Mouse (Mus musculus): ENCODE measurements around the gene Eln. TPM values are rescaled to one million over a fixed set of nuclear protein-coding genes. Genes with fewer than 3 reads are reported as not detected.
A peak's percentile ranks its signal among the peaks of the same experiment; 100 is the strongest.

Eln gene
- total and polyA plus RNA-seq, 3 experiments: not detected

GRCm38 (mm10) chr5:134704157-134704556 is 43.0 kb downstream of the Eln start (continued):
- TF ChIP-seq NRF1 (IDR thresholded peaks at IDR 0.05; ENCODE audit: insufficient read depth, low read depth, low read length, poor library complexity, severe bottlenecking) (no peak), ZC3H11A (IDR thresholded peaks at IDR 0.05; ENCODE audit: low read depth, low read length) (peak; percentile 80), TCF12 (IDR thresholded peaks at IDR 0.05; ENCODE audit: low read depth, low read length) (no peak), JUND (IDR thresholded peaks at IDR 0.05; ENCODE audit: low read depth, low read length) (no peak), HCFC1 (IDR thresholded peaks at IDR 0.05; ENCODE audit: low read depth, low read length) (no peak), MAZ (IDR thresholded peaks at IDR 0.05; ENCODE audit: low read depth, low read length) (no peak), EP300 (IDR thresholded peaks at IDR 0.05; ENCODE audit: low read depth in 1 of 2, low read length in 2 of 2) (no peak), MAX (IDR thresholded peaks at IDR 0.05; ENCODE audit: low read length) (no peak), RAD21 (IDR thresholded peaks at IDR 0.05; ENCODE audit: low read depth, low read length) (peak; percentile 93), TAL1 (IDR thresholded peaks at IDR 0.05; ENCODE audit: low read length) (no peak), USF2 (IDR thresholded peaks at IDR 0.05; ENCODE audit: borderline replicate concordance in 1 of 2, insufficient read depth in 1 of 2, low read depth in 1 of 2, low read length in 2 of 2) (no peak)

GRCm38 (mm10) chr5:134695539-134695938 is 51.6 kb downstream of the Eln start:
- DNase-seq (ENCODE audit: low read depth, low spot score): no peak
- no peak overlapping the region for H3K27ac ChIP-seq (ENCODE audit: control insufficient read depth, low read depth, low read length)
- no peaks in the 10 kb centered on the region for H3K9me3 ChIP-seq (replicated peaks; ENCODE audit: insufficient read depth, low read length)
- H3K27me3 ChIP-seq (ENCODE audit: control insufficient read depth in 1 of 2, insufficient read depth in 2 of 2, low read length in 2 of 2): peaks cover 0 to 4% of the 10 kb centered on the region in 2 experiments; a peak in 2 of 4 replicates
- H3K79me2 ChIP-seq (ENCODE audit: control insufficient read depth, insufficient read depth, low read length, poor library complexity): no peaks in the 10 kb centered on the region
- H3K9ac ChIP-seq (ENCODE audit: control insufficient read depth, low read depth, low read length, poor library complexity, severe bottlenecking): no peak overlapping the region
- H3K4me3 ChIP-seq (ENCODE audit: control insufficient read depth in 1 of 2, insufficient read depth in 1 of 2, low read depth in 2 of 2, low read length in 2 of 2): no peak overlapping the region
- no peaks in the 10 kb centered on the region for H3K36me3 ChIP-seq (ENCODE audit: control insufficient read depth in 1 of 2, insufficient read depth in 2 of 2, low read length in 2 of 2)
- TF ChIP-seq TBP (IDR thresholded peaks at IDR 0.05; ENCODE audit: low read depth, low read length) (no peak), POLR2A (IDR thresholded peaks at IDR 0.05; ENCODE audit: control insufficient read depth in 1 of 2, insufficient read depth in 1 of 2, low read depth in 1 of 2, low read length in 2 of 2, poor library complexity in 1 of 2) (no peak)
- H3K4me1 ChIP-seq (ENCODE audit: control insufficient read depth in 1 of 2, insufficient read depth in 2 of 2, low read length in 2 of 2): no peaks in the 10 kb centered on the region

GRCm38 (mm10) chr5:134695082-134695481 is 52.0 kb downstream of the Eln start:
- H3K79me2 ChIP-seq (ENCODE audit: control insufficient read depth, insufficient read depth, low read length, poor library complexity): no peaks in the 10 kb centered on the region
- no peak overlapping the region for H3K4me3 ChIP-seq (ENCODE audit: control insufficient read depth in 1 of 2, insufficient read depth in 1 of 2, low read depth in 2 of 2, low read length in 2 of 2)
- peaks cover 0 to 4% of the 10 kb centered on the region in 2 experiments; a peak in 2 of 4 replicates for H3K27me3 ChIP-seq (ENCODE audit: control insufficient read depth in 1 of 2, insufficient read depth in 2 of 2, low read length in 2 of 2)
- H3K9ac ChIP-seq (ENCODE audit: control insufficient read depth, low read depth, low read length, poor library complexity, severe bottlenecking): no peak overlapping the region
- H3K4me1 ChIP-seq (ENCODE audit: control insufficient read depth in 1 of 2, insufficient read depth in 2 of 2, low read length in 2 of 2): no peaks in the 10 kb centered on the region
- peak; percentile 42 for DNase-seq (ENCODE audit: low read depth, low spot score)
- no peaks in the 10 kb centered on the region for H3K9me3 ChIP-seq (replicated peaks; ENCODE audit: insufficient read depth, low read length)
- H3K36me3 ChIP-seq (ENCODE audit: control insufficient read depth in 1 of 2, insufficient read depth in 2 of 2, low read length in 2 of 2): no peaks in the 10 kb centered on the region
- H3K27ac ChIP-seq (ENCODE audit: control insufficient read depth, low read depth, low read length): no peak overlapping the region
- TF ChIP-seq ZC3H11A (IDR thresholded peaks at IDR 0.05; ENCODE audit: low read depth, low read length) (no peak), USF1 (IDR thresholded peaks at IDR 0.05; ENCODE audit: low read depth, low read length) (no peak), RCOR1 (IDR thresholded peaks at IDR 0.05; ENCODE audit: low read depth, low read length) (no peak), TCF12 (IDR thresholded peaks at IDR 0.05; ENCODE audit: low read depth, low read length) (no peak), CTCF (IDR thresholded peaks at IDR 0.05 in 2 of 3, conservative IDR thresholded peaks at IDR 0.05 in 1 of 3; ENCODE audit: control insufficient read depth in 1 of 3, insufficient read depth in 1 of 3, low read depth in 2 of 3, low read length in 3 of 3, poor library complexity in 1 of 3, severe bottlenecking in 1 of 3) (peak in 2 of 3 experiments; percentile 2 to 37; a peak in 3 of 6 replicates), POLR2A (IDR thresholded peaks at IDR 0.05; ENCODE audit: control insufficient read depth in 1 of 2, insufficient read depth in 1 of 2, low read depth in 1 of 2, low read length in 2 of 2, poor library complexity in 1 of 2) (no peak), MAX (IDR thresholded peaks at IDR 0.05; ENCODE audit: low read length) (no peak), MYB (IDR thresholded peaks at IDR 0.05; ENCODE audit: low read depth, low read length) (no peak), ZMIZ1 (IDR thresholded peaks at IDR 0.05; ENCODE audit: low read depth, low read length) (no peak)

Measured in MEL (cell line).